Comparison of ENCODE assay signal across 20 mouse cellular contexts in the genomic region with DNA sequence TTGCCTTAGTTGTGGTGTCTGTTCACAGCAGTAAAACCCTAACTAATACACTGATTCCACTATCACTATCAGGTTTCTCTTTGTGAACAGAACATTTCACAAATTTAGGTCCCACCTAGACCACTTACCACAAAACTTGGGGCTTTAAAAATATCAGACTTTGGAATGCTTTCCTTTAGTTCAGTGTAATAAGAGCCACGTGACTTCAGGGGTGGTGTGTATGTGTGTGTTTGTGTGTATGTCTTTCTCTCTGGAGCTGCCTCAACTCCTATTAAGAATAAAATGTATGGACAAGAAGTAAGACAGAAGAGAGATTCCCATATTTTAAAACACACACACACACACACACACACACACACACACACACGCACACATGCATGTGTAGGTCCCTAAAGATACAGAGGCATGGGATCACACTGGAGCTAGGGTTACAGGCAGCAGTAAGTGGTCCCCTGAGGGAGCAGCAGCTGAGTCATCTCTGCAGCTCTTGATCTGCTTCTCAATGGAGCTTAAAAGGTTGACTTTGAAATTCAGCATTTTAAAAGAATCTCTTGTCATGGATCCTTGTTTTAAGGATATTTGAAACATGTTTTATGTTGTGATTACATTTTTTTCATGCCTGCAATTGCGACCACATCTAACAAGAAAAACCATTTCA.
"Had no signal": no experiment of that assay in that cellular context is flagged by ENCODE, and none has a peak within 500 bp of the region (broad histone marks: within the 10 kb centered on the region; RNA-seq: fewer than 3 reads in every experiment).

No protein-coding gene starts in this region.

- H3K27me3 ChIP-seq: kidney, embryonic 15.5 days; limb, embryonic 15.5 days; midbrain, embryonic 12.5 days; midbrain, embryonic 15.5 days; neural tube, embryonic 13.5 days; stomach, embryonic 15.5 days had no signal

- H3K4me3 ChIP-seq: kidney, embryonic 15.5 days; layer of hippocampus, adult 2 months; limb, embryonic 15.5 days; midbrain, embryonic 12.5 days; midbrain, embryonic 15.5 days; neural tube, embryonic 13.5 days; stomach, embryonic 15.5 days had no signal

- H3K4me1 ChIP-seq: midbrain, embryonic 12.5 days; stomach, embryonic 15.5 days had no signal

- H3K36me3 ChIP-seq: kidney, embryonic 15.5 days; limb, embryonic 15.5 days; midbrain, embryonic 12.5 days; midbrain, embryonic 15.5 days; neural tube, embryonic 13.5 days; stomach, embryonic 15.5 days had no signal

- H3K4me2 ChIP-seq: kidney, embryonic 15.5 days; limb, embryonic 15.5 days; liver, embryonic 11.5 days; lung, embryonic 14.5 days; midbrain, embryonic 12.5 days; midbrain, embryonic 15.5 days; neural tube, embryonic 13.5 days; stomach, embryonic 15.5 days had no signal

- ATAC-seq: liver, postnatal 0 days; lung, postnatal 0 days; midbrain, embryonic 15.5 days had no signal

- H3K27ac ChIP-seq: kidney, embryonic 15.5 days; layer of hippocampus, adult 2 months; limb, embryonic 15.5 days; liver, embryonic 14.5 days; macrophage; midbrain, embryonic 12.5 days; midbrain, embryonic 15.5 days; neural tube, embryonic 13.5 days; stomach, embryonic 15.5 days had no signal

- DNase-seq: kidney, adult 2 months; kidney, postnatal 14 days; layer of hippocampus, adult 9-11 months; liver, postnatal 0 days; lung, embryonic 14.5 days; retina, postnatal 1 day; right cerebral cortex, postnatal 25 days; spleen, adult 18-20 months; thymus, postnatal 25 days had no signal

- H3K9ac ChIP-seq: kidney, embryonic 15.5 days; limb, embryonic 15.5 days; liver, embryonic 14.5 days; liver, postnatal 0 days; lung, embryonic 14.5 days; midbrain, embryonic 12.5 days; midbrain, embryonic 15.5 days; neural tube, embryonic 13.5 days; stomach, embryonic 15.5 days had no signal

- H3K9me3 ChIP-seq: kidney, embryonic 15.5 days; limb, embryonic 15.5 days; midbrain, embryonic 12.5 days; midbrain, embryonic 15.5 days; neural tube, embryonic 13.5 days; stomach, embryonic 15.5 days had no signal
